Mouse (Mus musculus): Measurements from ENCODE around the gene Kif22.
"Not testable (repeated sequence)": the region's sequence is repeated elsewhere in the genome, so short reads cannot be mapped to it uniquely, and the experiment has no call there.

The Kif22 gene

GRCm38 (mm10) chr7:127041851-127042672, at the start of gene Kif22:
Gene Kif22 (minus strand): TSS chr7:127042471.
- CTCF ChIA-PET = interaction anchor here (0.7 kb wide), 1 partner anchor 34 kb away, joined by 3 read pairs; no protein-coding TSS in a partner anchor

GRCm38 (mm10) chr7:127091114-127091896, 49.0 kb upstream of the Kif22 start, which contains the start of gene AI467606:
Gene AI467606 (plus strand): TSS chr7:127091359.
- CTCF ChIA-PET = no interaction called here

- CTCF ChIA-PET = no interaction called here
These were observed 48.2 kb upstream of the Kif22 start for GRCm38 (mm10) chr7:127090154-127091113.

- CTCF ChIA-PET = no interaction called here
These were observed 46.9 kb upstream of the Kif22 start for GRCm38 (mm10) chr7:127088901-127089845.

GRCm38 (mm10) chr7:127088083-127088482, 45.8 kb upstream of the Kif22 start:
- CTCF ChIA-PET = interaction anchor here (0.7 kb wide), 2 partner anchors 13 to 227 kb away, joined by 4 to 8 read pairs; no protein-coding TSS in a partner anchor

GRCm38 (mm10) chr7:127087278-127088010, 45.2 kb upstream of the Kif22 start, which contains the start of gene Zg16:
Gene Zg16 (minus strand): TSS chr7:127087328.
- CTCF ChIA-PET = interaction anchor here (0.7 kb wide), 2 partner anchors 14 to 227 kb away, joined by 4 to 8 read pairs; no protein-coding TSS in a partner anchor

GRCm38 (mm10) chr7:127085751-127086150, 43.5 kb upstream of the Kif22 start:
- CTCF ChIA-PET = not testable (repeated sequence)

GRCm38 (mm10) chr7:127084794-127085193, 42.5 kb upstream of the Kif22 start:
- CTCF ChIA-PET = no interaction called here

- CTCF ChIA-PET = no interaction called here
These were observed 41.4 kb upstream of the Kif22 start for GRCm38 (mm10) chr7:127083689-127084088.

GRCm38 (mm10) chr7:127082995-127083394, 40.7 kb upstream of the Kif22 start:
- CTCF ChIA-PET = interaction anchor here (1.2 kb wide), 1 partner anchor 13 kb away, joined by 3 read pairs; no protein-coding TSS in a partner anchor

- CTCF ChIA-PET = interaction anchor here (1.2 kb wide), 1 partner anchor 12 kb away, joined by 3 read pairs; no protein-coding TSS in a partner anchor
These were observed 40.0 kb upstream of the Kif22 start for GRCm38 (mm10) chr7:127082271-127082670.

GRCm38 (mm10) chr7:127080045-127080444, 37.8 kb upstream of the Kif22 start:
- CTCF ChIA-PET = no interaction called here

- CTCF ChIA-PET = interaction anchor here (0.9 to 1.3 kb wide), 2 partner anchors 24 to 193 kb away, joined by 3 read pairs; partner anchors contain the start of gene Taok2
These were observed 35.4 kb upstream of the Kif22 start for GRCm38 (mm10) chr7:127077692-127078091.

GRCm38 (mm10) chr7:127076188-127076587, 33.9 kb upstream of the Kif22 start:
- CTCF ChIA-PET = interaction anchor here (0.6 to 0.7 kb wide), 2 partner anchors 34 to 52 kb away, joined by 3 to 4 read pairs; partner anchors contain the start of gene Kif22

GRCm38 (mm10) chr7:127073221-127073620, 30.9 kb upstream of the Kif22 start:
- CTCF ChIA-PET = interaction anchor here (0.5 kb wide), 1 partner anchor 89 kb away, joined by 4 read pairs; no protein-coding TSS in a partner anchor

GRCm38 (mm10) chr7:127070871-127071413, 28.7 kb upstream of the Kif22 start:
- CTCF ChIA-PET = interaction anchor here (0.6 to 1.3 kb wide), 2 partner anchors 12 to 1264 kb away, joined by 3 read pairs; no protein-coding TSS in a partner anchor

GRCm38 (mm10) chr7:127066317-127066716, 24.0 kb upstream of the Kif22 start:
- CTCF ChIA-PET = no interaction called here

- CTCF ChIA-PET = no interaction called here
These were observed 23.3 kb upstream of the Kif22 start for GRCm38 (mm10) chr7:127065538-127065937.

All from spleen, embryonic (tissue).